Mouse (Mus musculus) CD4-positive, CD25-positive, alpha-beta regulatory T cell (primary cell): ENCODE measurements around the gene Crebzf. TPM values are rescaled to one million over a fixed set of nuclear protein-coding genes. Genes with fewer than 3 reads are reported as not detected.

Experiments used
- polyA plus RNA-seq: library from polyadenylated mRNA; unstranded; fragments of 100-300 nt; shearing (Covaris generic); gene quantifications from one replicate; pipeline ENCODE4 v1.2.1, GENCODE M21; 2017

The Crebzf gene
- 172 TPM for polyA plus RNA-seq

GRCm38 (mm10) chr7:90442518-90443080, at the start of gene Crebzf:
Gene Crebzf (plus strand): TSS chr7:90442729.

DNA sequence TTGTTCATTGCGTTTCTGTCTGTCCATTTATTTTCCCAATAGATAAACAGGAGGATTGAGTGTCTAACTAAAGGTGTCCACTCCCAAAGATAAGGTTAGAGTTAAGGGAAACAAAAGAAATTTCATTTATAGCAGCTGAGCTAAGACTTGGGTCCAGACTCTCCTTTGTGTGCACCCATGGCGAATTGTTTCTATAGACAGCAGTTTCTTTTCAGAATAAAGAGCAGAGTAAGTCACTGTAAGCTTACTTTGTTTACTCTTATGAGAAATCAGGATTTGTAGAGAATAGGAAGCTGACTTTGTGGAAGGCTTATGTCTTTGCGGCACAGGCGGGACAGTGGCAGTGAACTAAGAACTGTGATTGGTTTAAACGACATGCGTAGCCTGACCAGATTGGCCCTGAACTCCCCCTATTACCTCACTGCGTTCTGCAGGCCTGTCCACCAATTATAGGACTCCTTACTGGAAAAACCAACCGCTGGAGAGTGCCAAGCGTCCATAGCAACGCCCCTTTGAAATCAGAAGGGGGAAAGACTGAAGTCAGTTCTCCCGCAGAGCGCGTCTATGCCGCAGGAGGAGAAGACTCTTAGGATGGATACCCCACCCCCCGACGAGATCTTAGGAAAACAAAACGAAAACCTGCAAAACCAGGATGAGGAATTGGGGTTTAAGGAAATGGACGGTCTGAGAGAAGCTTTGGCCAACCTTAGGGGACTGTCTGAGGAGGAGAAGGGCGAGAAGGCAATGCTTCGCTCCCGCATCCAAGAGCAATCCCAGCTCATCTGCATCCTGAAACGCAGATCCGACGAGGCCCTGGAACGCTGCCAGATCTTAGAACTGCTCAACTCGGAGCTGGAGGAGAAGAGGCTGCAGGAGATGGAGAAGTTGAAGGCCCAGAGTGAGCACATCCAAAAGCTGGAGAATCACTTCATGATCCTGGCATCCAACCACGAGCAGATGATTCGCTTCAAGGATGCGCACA, 16.2 kb upstream of the Crebzf start, which contains the start of gene Ccdc89:
Gene Ccdc89, plus strand, starts transcription at position 558 of the 982 bp plus-strand sequence.

GRCm38 (mm10) chr7:90456845-90457468, 14.4 kb downstream of the Crebzf start, which contains the start of gene Tmem126a:
Gene Tmem126a (minus strand): TSS chr7:90457229.

GRCm38 (mm10) chr7:90475793-90476312, 33.3 kb downstream of the Crebzf start, which contains the start of gene Tmem126b:
Gene Tmem126b (minus strand): TSS chr7:90476001.

GRCm38 (mm10) chr7:90476313-90477245, 34.0 kb downstream of the Crebzf start, which contains the start of gene Dlg2:
Gene Dlg2 (plus strand): TSS chr7:90476672.

Other genes starting within 250 kb of the Crebzf start
- not detected for gene Ccdc83, start 177.0 kb upstream of the Crebzf start, polyA plus RNA-seq
- gene Sytl2, start 140.5 kb upstream of the Crebzf start, polyA plus RNA-seq, result 84.5 TPM
- gene Ccdc89, start 16.2 kb upstream of the Crebzf start, polyA plus RNA-seq, result not detected
- gene Tmem126a, start 14.5 kb downstream of the Crebzf start, polyA plus RNA-seq, result 70.5 TPM
- gene Tmem126b, start 33.3 kb downstream of the Crebzf start, polyA plus RNA-seq, result 34.8 TPM
- 0.18 TPM for gene Dlg2, start 33.9 kb downstream of the Crebzf start, polyA plus RNA-seq